In the genomic region with DNA sequence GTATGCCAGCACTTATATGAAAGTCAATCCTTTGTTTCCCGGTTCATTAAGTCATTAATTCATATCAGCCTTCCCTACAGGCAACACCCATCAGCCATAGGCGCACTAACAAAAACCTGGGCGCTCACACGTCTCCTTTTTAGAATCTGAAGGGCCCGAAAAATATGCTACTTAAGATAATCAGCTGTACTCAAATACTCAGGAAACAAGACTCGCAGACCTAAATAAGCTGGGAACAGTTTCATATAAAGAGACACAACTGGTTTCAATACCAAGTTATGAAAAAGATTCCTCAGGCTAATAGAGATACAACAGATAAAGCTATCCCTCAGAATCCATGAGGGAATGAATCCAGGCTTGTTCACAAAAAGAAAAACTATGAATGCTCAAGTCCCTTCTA, we compare ENCODE assay signal across 14 mouse cellular contexts.
"Had no signal": no experiment of that assay in that cellular context is flagged by ENCODE, and none has a peak within 500 bp of the region (broad histone marks: within the 10 kb centered on the region; RNA-seq: fewer than 3 reads in every experiment).

No protein-coding gene starts in this region.

- H3K9ac ChIP-seq: neural tube, embryonic 15.5 days; stomach, embryonic 15.5 days had no signal

- H3K9me3 ChIP-seq: neural tube, embryonic 15.5 days; stomach, embryonic 15.5 days had no signal

- H3K27ac ChIP-seq: neural tube, embryonic 15.5 days; stomach, embryonic 15.5 days had no signal

- H3K4me2 ChIP-seq: neural tube, embryonic 15.5 days; stomach, embryonic 15.5 days had no signal

- DNase-seq: retina, postnatal 1 day; right cerebral cortex, adult 18-20 months; right cerebral cortex, postnatal 14 days; right cerebral cortex, postnatal 25 days; right cerebral cortex, postnatal 4 days; spleen, adult 18-20 months; thymus, adult 18-20 months; thymus, adult 2 months; thymus, postnatal 14 days; thymus, postnatal 25 days; thymus, postnatal 36 days; thymus, postnatal 4 days had no signal

- H3K36me3 ChIP-seq: neural tube, embryonic 15.5 days; stomach, embryonic 15.5 days had no signal

- H3K4me3 ChIP-seq: neural tube, embryonic 15.5 days; stomach, embryonic 15.5 days had no signal

- H3K27me3 ChIP-seq: neural tube, embryonic 15.5 days; stomach, embryonic 15.5 days had no signal
